Mouse (Mus musculus) gastrocnemius, postnatal 4 days (tissue): ENCODE results near the gene Fbxl13. TPM values are rescaled to one million over a fixed set of nuclear protein-coding genes. Genes with fewer than 3 reads are reported as not detected.

Experiments
- total RNA-seq, 2 experiments: library from RNA; stranded (reverse); gene quantifications; 2 replicates each; pipeline ENCODE4 v1.2.3; 2021

The Fbxl13 gene
- total RNA-seq, 2 experiments from 2014 or later, result 0.29 to 0.34 TPM

Other genes starting within 250 kb of the Fbxl13 start
- 1 to 10 TPM in 1 of 2 experiments, under 1 TPM in 1; 0.96 to 1.1 TPM for gene Ccdc146, start 221.0 kb downstream of the Fbxl13 start, total RNA-seq
- 1 to 10 TPM; 4.1 to 4.9 TPM for gene Fam185a, start 220.7 kb downstream of the Fbxl13 start, total RNA-seq
- gene Lrrc17, start 102.1 kb downstream of the Fbxl13 start, total RNA-seq, result 10 to 100 TPM; 59.6 to 70.9 TPM
- gene Armc10, start 179 bp upstream of the Fbxl13 start, total RNA-seq, result 10 to 100 TPM; 12.6 to 12.8 TPM
- 1 to 10 TPM; 4.5 to 4.6 TPM for gene Napepld, start 55.8 kb upstream of the Fbxl13 start, total RNA-seq
- gene Pmpcb, start 91.5 kb upstream of the Fbxl13 start, total RNA-seq, result 100 to 1,000 TPM; 128 TPM
- 10 to 100 TPM; 23.5 to 24.3 TPM for gene Dnajc2, start 139.6 kb upstream of the Fbxl13 start, total RNA-seq
- 100 to 1,000 TPM; 117 to 134 TPM for gene Psmc2, start 139.6 kb upstream of the Fbxl13 start, total RNA-seq
- not detected for gene Slc26a5, start 220.0 kb upstream of the Fbxl13 start, total RNA-seq